Mouse (Mus musculus) adrenal gland, postnatal 36 days (tissue): Measurements from ENCODE around the gene Kmt2b. TPM values are rescaled to one million over a fixed set of nuclear protein-coding genes. Genes with fewer than 3 reads are reported as not detected.

Source experiments
- DNase-seq, 2 experiments: peaks; one replicate each; pipeline ENCODE4 v3.0.0; 2021; ENCODE audit warnings: mixed read lengths in 1 of 2
- microRNA-seq: library from miRNA; unstranded; fragments of <30 nt; microRNA quantifications from one replicate; pipeline ENCODE4 v1.2.0, GENCODE M21; 2021
- total RNA-seq, 2 experiments: library from RNA; stranded (reverse); gene quantifications; 2 replicates each; pipeline ENCODE4 v1.2.3; 2021

Gene Kmt2b
- total RNA-seq, 2 experiments from 2014 or later: 38.5 to 44.5 TPM

DNA sequence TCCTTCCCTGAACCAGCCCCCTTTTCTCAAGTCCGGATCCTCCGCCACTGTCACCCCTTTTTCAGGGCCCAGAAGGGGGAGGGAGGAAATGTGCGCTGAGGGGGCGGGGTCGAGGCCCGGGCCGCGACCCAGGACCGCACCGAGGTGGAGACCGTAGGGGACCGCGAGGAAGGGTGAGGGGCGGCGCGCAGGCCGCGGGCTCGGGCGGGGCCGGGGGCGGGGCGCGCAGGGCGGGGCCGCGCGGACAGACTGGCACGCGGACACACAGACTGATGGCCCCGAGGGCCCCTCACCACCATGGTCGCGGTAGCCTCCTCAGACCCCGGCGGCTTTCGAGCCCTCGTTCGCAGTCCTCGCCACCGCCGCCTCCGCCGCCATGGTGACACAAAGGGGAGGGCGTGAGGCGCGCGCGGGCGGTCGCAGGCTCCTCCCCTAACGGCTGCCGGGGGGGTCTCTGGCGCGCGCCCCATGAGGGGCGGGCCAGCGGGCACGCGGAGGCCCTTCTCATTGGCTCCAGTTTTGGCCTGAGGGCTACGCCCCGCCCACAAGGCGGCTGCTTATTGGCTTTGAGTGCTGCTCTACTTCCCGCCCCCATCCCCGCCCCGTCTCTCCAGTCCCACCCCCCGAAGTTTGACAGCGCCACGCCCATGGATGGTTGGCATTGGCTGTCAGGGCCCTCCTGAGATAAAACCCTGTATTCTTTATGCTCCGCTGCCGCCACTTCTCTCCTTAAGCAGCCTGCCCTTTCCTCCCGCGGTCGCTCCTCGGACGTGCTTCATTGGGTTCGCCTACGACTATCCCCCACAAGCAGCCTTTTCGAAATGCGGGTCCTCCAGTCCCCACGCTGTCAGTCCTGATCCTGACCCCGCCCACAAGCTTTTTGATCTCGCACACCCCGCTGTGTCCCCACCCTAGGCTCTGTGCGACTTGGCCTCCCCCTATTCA is 53.6 kb downstream of the Kmt2b start, which contains the start of gene Arhgap33:
TSS of gene Arhgap33 (minus strand) at position 428 of the 945 bp plus-strand sequence.
- DNase-seq: peak; percentile 97 to 98

DNA sequence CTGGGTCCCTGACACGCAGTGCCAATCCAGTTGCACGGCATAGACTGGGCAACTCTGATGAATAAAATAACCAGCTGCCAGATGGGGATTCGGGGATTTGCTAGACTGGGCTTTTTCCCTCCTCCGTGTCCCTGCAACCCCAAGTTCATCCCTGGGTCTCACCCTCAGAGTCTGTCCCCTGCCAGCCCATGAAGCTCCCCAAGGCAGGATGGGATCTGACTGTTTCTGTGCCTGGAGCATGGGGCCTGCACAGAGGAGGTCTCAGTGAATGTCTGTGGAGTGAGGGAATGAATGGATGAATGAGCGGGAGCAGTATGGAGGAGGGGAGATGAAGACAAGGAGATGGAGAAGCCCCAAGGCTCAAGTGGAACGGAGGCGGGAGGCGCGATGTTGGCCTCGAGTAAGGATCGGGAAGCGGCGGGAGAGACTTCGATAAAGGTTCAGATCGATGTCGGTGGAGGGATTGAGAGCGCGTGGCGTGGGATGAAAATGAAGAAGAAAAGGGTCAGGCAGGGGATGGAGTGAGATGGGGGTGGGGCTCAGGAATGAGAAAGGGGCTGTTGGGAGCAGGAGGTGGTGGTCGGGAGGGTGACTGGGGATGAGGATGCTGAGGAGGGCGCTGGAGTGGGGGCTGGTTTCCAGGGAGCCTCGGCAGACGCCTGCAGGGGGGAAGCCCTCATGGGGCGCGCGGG is 54.4 kb downstream of the Kmt2b start:
- DNase-seq: no peak

DNA sequence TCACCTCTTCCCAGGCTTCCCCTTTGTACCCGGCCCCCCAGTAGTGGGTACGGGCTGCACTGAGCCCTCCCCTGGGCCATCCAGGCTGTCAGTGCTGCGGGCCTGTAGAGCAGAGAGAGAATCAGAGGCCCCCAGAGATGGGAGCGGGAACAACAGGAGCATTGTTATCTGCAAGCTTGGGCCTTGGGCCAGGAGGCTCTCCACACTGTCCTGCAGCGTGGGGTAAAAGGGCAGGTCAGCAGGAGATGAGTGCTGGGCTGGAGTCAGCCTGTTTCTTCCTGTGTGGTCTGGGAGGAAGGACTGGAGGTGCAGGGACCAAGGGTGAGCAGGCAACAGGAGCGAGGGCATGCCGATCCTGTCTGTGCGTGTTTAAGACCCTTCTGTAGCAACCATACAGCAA is 55.6 kb downstream of the Kmt2b start:
- peak in 1 of 2 experiments; percentile 33 for DNase-seq

DNA sequence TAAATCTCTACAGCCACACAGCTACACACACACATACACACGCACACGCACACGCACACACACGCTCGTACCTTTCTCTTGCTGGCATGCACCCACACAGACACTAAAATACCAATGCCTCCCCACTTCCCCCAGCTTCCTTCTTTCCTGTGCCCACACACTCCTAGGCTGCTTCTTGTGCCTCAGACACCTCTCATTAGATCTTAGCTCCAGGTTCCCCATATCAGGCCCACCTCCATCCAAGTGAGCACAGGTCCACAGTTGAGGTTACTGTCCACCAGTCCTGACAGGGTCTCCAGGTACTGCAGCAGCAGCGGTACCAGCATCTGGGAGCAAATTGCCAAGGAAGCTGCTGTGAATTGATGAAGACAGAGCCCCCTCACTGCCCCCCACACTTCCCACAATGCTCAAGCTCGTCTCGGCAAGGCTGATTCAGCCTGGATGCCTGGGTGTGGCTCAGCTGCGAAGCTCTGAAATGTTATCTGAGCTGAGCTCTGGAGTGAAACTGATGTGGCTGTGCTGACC is 57.2 kb downstream of the Kmt2b start:
- DNase-seq: no peak

DNA sequence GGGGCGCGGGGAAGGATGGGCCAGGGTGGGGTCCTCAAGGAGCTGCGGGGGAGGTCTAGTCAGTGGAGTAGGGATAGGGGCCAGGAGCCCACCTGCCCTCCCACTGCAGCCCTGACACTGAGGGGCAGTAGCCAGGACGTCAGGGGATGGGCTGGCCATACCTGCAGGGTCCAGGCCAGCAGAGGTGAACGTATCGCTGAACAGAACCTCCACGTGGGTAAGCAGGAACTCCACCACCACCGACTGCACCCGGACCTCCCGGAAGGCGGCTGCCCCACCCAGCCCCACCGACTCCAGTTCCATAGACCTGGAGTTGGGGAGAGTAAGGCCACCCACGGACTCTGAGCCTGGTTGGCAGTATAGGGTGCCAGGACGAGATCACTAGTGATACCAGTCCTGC is 61.5 kb downstream of the Kmt2b start:
- no peak for DNase-seq

DNA sequence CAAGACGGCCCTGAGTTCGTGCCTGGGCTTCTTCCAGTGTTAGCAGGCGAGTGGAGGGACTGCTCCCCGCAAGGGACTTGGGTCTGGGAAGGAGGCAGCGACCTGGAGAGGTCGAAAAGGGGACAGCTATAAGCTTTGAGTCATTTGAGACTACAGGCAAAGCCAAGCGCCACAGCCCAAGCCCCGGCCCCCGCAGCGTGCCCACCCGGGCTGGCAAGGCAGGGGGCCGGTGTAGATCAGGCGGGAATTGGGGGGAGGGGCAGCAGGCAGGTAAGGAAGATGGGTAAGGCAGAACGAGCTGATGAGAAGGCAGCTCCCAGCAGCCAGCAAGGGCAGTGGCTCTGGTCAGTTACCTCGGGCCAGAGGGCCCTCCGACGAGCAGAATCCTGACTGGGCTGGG is 62.1 kb downstream of the Kmt2b start:
- DNase-seq: no peak

DNA sequence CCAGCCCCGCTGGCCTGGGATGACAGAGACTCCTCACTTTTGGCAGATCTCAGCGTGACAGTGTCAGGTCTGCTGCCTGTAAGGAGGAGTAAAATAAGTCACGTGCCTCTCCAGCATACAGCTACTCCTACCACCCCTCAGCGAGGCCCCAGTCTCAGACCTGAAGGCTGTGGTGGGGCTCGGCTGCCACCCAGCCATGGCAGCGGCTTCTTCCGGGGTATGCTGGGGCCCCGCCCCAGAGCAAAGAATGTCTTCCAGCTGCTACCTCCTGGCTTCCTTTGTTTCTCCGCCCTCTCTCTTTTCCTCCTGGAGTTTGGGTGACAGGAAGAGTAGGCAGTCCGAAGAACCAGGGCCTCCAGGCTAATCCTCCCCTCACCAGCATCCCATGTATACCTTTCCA is 62.6 kb downstream of the Kmt2b start:
- DNase-seq: no peak

DNA sequence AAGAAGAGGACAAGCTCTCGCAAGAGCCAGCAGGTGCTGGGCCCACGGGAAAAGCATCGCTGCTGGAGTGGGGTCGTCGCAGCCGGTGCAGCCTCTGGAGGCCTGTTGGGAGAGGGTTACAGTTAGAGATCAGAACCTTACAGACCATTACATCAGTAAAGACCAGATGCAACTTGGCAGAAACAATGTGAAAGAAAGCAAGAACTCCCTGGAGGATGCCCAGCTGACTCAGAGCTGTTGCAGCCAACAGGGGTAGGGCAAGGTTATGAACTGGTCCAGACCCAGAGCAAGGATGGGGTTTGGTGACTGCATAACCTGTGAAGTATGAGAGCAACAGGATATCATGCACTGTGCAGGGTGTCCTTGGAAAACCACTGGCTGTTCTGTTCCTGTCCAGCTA is 64.0 kb downstream of the Kmt2b start:
- DNase-seq: peak; percentile 23 to 28

DNA sequence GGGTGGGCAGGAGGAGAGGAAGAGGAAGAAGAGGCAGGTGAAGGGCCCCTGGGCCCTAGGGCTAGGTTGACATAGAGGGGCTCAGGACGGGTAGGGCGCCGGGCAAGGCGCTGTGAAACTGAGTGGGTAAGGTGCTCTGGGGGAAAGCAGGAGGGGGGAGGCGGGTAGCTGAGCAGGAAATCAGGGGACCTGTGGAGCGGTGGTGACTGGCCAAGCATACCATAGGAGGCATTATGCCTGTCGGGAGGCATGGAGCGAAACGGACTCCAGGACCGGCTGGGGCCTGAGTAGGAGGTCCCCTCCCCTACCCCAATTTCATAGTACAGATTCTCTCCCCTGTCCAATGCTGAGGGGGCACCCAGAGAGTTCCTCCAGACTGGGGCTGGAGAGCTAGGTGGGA is 65.7 kb downstream of the Kmt2b start:
- DNase-seq: no peak

DNA sequence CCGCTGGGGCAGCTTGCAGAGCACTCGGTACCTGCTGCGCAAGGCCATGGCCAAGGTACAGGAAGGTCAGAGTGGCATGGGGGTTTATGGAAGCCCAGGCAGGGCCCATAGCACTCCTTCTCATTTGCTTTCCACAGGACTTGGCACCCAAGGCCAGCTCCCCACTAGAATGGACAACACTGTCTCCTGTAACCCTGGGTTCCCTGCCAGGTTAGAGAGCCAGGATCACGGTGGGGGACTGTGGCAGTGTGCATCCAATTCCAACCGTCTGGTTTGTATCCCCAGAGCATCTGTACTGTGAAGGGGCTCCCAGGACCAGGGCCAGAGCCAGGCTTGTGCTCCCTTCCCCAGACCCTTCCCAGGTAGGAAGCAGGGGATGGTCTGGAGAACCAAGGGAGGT is 67.7 kb downstream of the Kmt2b start:
- no peak for DNase-seq

DNA sequence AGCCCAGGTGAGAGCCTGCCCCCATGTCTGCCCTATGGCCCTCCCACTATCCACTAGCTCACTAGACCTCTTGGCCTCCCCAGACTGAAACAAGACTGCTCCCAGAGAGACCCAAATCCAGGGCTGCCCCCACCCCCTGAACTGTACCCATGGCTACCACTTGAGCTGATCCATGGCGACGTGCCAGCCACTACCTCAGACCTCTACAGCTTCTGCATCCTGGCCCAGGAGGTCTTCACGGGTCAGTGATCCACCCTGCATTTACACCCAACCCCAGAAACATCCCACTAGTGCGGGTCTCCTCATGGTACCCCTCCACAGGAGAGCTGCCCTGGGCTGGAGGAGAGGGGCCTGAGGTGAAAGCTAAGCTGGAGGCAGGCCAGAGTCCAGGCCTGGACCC is 68.1 kb downstream of the Kmt2b start:
- DNase-seq: no peak

Small RNA genes lying within 50 kb of the gene (microRNA-seq; reads per million reads assigned to microRNA genes)
- gene Gm38670: 1.00 reads per million
- gene Mir3569: not detected

Other genes with a start within 250 kb of the Kmt2b start
- 10 to 100 TPM in 1 of 2 experiments, 1 to 10 TPM in 1; 7.4 to 14.7 TPM for gene Lrfn3, start 226.0 kb downstream of the Kmt2b start, total RNA-seq
- 10 to 100 TPM; 22.5 to 35.7 TPM for gene Tyrobp, start 175.0 kb downstream of the Kmt2b start, total RNA-seq
- 1 to 10 TPM; 1.8 to 2.0 TPM for gene Hcst, start 168.9 kb downstream of the Kmt2b start, total RNA-seq
- gene Nfkbid, start 167.0 kb downstream of the Kmt2b start, total RNA-seq: 1 to 10 TPM in 1 of 2 experiments, under 1 TPM in 1; 0.89 to 1.0 TPM
- gene Aplp1, start 143.2 kb downstream of the Kmt2b start, total RNA-seq: 10 to 100 TPM; 23.5 to 28.6 TPM
- gene Kirrel2, start 131.0 kb downstream of the Kmt2b start, total RNA-seq: not detected
- not detected for gene Nphs1, start 130.4 kb downstream of the Kmt2b start, total RNA-seq
- under 1 TPM in 1 of 2 experiments, not detected in 1; 0.53 TPM for gene Prodh2, start 95.1 kb downstream of the Kmt2b start, total RNA-seq
- 1 to 10 TPM; 2.5 to 2.9 TPM for gene Arhgap33, start 53.7 kb downstream of the Kmt2b start, total RNA-seq
- 10 to 100 TPM; 27.1 to 28.3 TPM for gene Hspb6, start 36.5 kb downstream of the Kmt2b start, total RNA-seq
- 1 to 10 TPM; 7.8 to 8.5 TPM for gene Proser3, start 36.4 kb downstream of the Kmt2b start, total RNA-seq
- gene Lin37, start 28.9 kb downstream of the Kmt2b start, total RNA-seq: 10 to 100 TPM; 46.2 to 55.4 TPM
- 10 to 100 TPM; 68.8 to 70.8 TPM for gene U2af1l4, start 25.4 kb downstream of the Kmt2b start, total RNA-seq
- 1 to 10 TPM; 3.5 to 6.7 TPM for gene Gm49396, start 25.4 kb downstream of the Kmt2b start, total RNA-seq
- 100 to 1,000 TPM; 141 to 163 TPM for gene Psenen, start 25.1 kb downstream of the Kmt2b start, total RNA-seq
- 1 to 10 TPM; 2.0 to 3.2 TPM for gene Igflr1, start 23.3 kb downstream of the Kmt2b start, total RNA-seq
- gene Zbtb32, start 10.2 kb upstream of the Kmt2b start, total RNA-seq: under 1 TPM in 1 of 2 experiments, not detected in 1; 0.72 TPM
- gene Upk1a, start 24.1 kb upstream of the Kmt2b start, total RNA-seq: under 1 TPM in 1 of 2 experiments, not detected in 1; 0.43 TPM
- gene Cox6b1, start 37.4 kb upstream of the Kmt2b start, total RNA-seq: 1,000 to 10,000 TPM; 1,179 to 1,185 TPM
- gene Etv2, start 47.1 kb upstream of the Kmt2b start, total RNA-seq: not detected
- gene Rbm42, start 61.6 kb upstream of the Kmt2b start, total RNA-seq: 10 to 100 TPM; 83.0 to 88.1 TPM
- gene Haus5, start 76.3 kb upstream of the Kmt2b start, total RNA-seq: 10 to 100 TPM; 10.1 to 10.5 TPM
- not detected for gene Pmis2, start 82.9 kb upstream of the Kmt2b start, total RNA-seq
- 1 to 10 TPM; 4.8 to 6.3 TPM for gene 2200002J24Rik, start 110.2 kb upstream of the Kmt2b start, total RNA-seq
- gene Atp4a, start 123.5 kb upstream of the Kmt2b start, total RNA-seq: 1 to 10 TPM; 3.1 to 5.9 TPM
- 100 to 1,000 TPM; 229 to 231 TPM for gene Tmem147, start 140.8 kb upstream of the Kmt2b start, total RNA-seq
- under 1 TPM in 1 of 2 experiments, not detected in 1; 0.26 TPM for gene Gapdhs, start 155.0 kb upstream of the Kmt2b start, total RNA-seq
- 100 to 1,000 TPM; 326 to 370 TPM for gene Sbsn, start 162.7 kb upstream of the Kmt2b start, total RNA-seq
- gene Dmkn, start 175.0 kb upstream of the Kmt2b start, total RNA-seq: 1 to 10 TPM; 2.4 to 2.5 TPM
- gene Krtdap, start 199.2 kb upstream of the Kmt2b start, total RNA-seq: 1 to 10 TPM in 1 of 2 experiments, not detected in 1; 2.8 TPM
- 1 to 10 TPM; 1.7 to 2.9 TPM for gene Ffar2, start 235.0 kb upstream of the Kmt2b start, total RNA-seq